Mouse (Mus musculus): ENCODE measurements around the gene Tpmt. TPM values are rescaled to one million over a fixed set of nuclear protein-coding genes. Genes with fewer than 3 reads are reported as not detected.

Tpmt gene
- polyA plus RNA-seq, 1 experiment from 2014 or later = 15.9 TPM

GRCm38 (mm10) chr13:46979836-46980490 lies 64.6 kb downstream of the Tpmt start:
- Histone ChIP-seq H3K27me3 (replicated peaks; ENCODE audit: control insufficient read depth, insufficient read depth, low read length) (no peaks in the 10 kb centered on the region), H3K27ac (ENCODE audit: low read depth, low read length) (no peak overlapping the region), H3K9me3 (ENCODE audit: control insufficient read depth, low read length) (no peaks in the 10 kb centered on the region), H3K4me2 (no peak overlapping the region), H3K9ac (ENCODE audit: low read depth, low read length) (no peak overlapping the region), H3K36me3 (ENCODE audit: control insufficient read depth, insufficient read depth, low read length) (no peaks in the 10 kb centered on the region), H3K4me1 (replicated peaks; ENCODE audit: control insufficient read depth, insufficient read depth, low read length) (peaks cover 7% of the 10 kb centered on the region), H3K4me3 (ENCODE audit: low read depth, low read length) (no peak overlapping the region)
- ATAC-seq (replicated peaks; ENCODE audit: low FRiP score) (no peak), DNase-seq (ENCODE audit: low spot score) (no peak)
- 25% methylated on average over 13 of the region's 13 CpGs for WGBS

GRCm38 (mm10) chr13:46976532-46976931 lies 68.0 kb downstream of the Tpmt start:
- H3K9me3 ChIP-seq (ENCODE audit: control insufficient read depth, low read length) = no peaks in the 10 kb centered on the region
- peaks cover 7% of the 10 kb centered on the region for H3K4me1 ChIP-seq (replicated peaks; ENCODE audit: control insufficient read depth, insufficient read depth, low read length)
- no peak overlapping the region for H3K4me3 ChIP-seq (ENCODE audit: low read depth, low read length)
- H3K9ac ChIP-seq (ENCODE audit: low read depth, low read length) = no peak overlapping the region
- no peak overlapping the region for H3K27ac ChIP-seq (ENCODE audit: low read depth, low read length)
- H3K36me3 ChIP-seq (ENCODE audit: control insufficient read depth, insufficient read depth, low read length) = no peaks in the 10 kb centered on the region
- H3K27me3 ChIP-seq (replicated peaks; ENCODE audit: control insufficient read depth, insufficient read depth, low read length) = no peaks in the 10 kb centered on the region
- DNase-seq (ENCODE audit: low spot score) = no peak
- WGBS = 85% methylated on average over 7 of the region's 7 CpGs
- ATAC-seq (replicated peaks; ENCODE audit: low FRiP score) = no peak
- H3K4me2 ChIP-seq = no peak overlapping the region

- Histone ChIP-seq H3K4me1 (replicated peaks; ENCODE audit: control insufficient read depth, insufficient read depth, low read length) (peaks cover 7% of the 10 kb centered on the region), H3K4me3 (ENCODE audit: low read depth, low read length) (no peak overlapping the region), H3K36me3 (ENCODE audit: control insufficient read depth, insufficient read depth, low read length) (no peaks in the 10 kb centered on the region), H3K9me3 (ENCODE audit: control insufficient read depth, low read length) (no peaks in the 10 kb centered on the region), H3K9ac (ENCODE audit: low read depth, low read length) (no peak overlapping the region), H3K27me3 (replicated peaks; ENCODE audit: control insufficient read depth, insufficient read depth, low read length) (no peaks in the 10 kb centered on the region), H3K4me2 (no peak overlapping the region), H3K27ac (ENCODE audit: low read depth, low read length) (no peak overlapping the region)
- WGBS = 26% methylated on average over 4 of the region's 4 CpGs
- no peak for DNase-seq (ENCODE audit: low spot score)
- no peak for ATAC-seq (replicated peaks; ENCODE audit: low FRiP score)
Measured at GRCm38 (mm10) chr13:46975930-46976329, 68.6 kb downstream of the Tpmt start.

- Histone ChIP-seq H3K27ac (ENCODE audit: low read depth, low read length) (no peak overlapping the region), H3K4me3 (ENCODE audit: low read depth, low read length) (no peak overlapping the region), H3K27me3 (replicated peaks; ENCODE audit: control insufficient read depth, insufficient read depth, low read length) (no peaks in the 10 kb centered on the region), H3K36me3 (ENCODE audit: control insufficient read depth, insufficient read depth, low read length) (no peaks in the 10 kb centered on the region), H3K4me1 (replicated peaks; ENCODE audit: control insufficient read depth, insufficient read depth, low read length) (peaks cover 3% of the 10 kb centered on the region), H3K9ac (ENCODE audit: low read depth, low read length) (no peak overlapping the region), H3K4me2 (peak overlapping the region; percentile 35), H3K9me3 (ENCODE audit: control insufficient read depth, low read length) (no peaks in the 10 kb centered on the region)
- DNase-seq (ENCODE audit: low spot score) (no peak), ATAC-seq (replicated peaks; ENCODE audit: low FRiP score) (no peak)
- WGBS = 58% methylated on average over 14 of the region's 14 CpGs
Measured at GRCm38 (mm10) chr13:46975031-46975551, 69.4 kb downstream of the Tpmt start.

Other genes starting within 250 kb of the Tpmt start
- 9.3 and 13.8 TPM in 2 replicates for gene Kif13a, start 114.9 kb downstream of the Tpmt start, polyA plus RNA-seq (2014; fragmentation: Nextera tagmentation; extraction: Ambion mirVana)
- 1.6 and 2.0 TPM in 2 replicates for gene Nhlrc1, start 29.9 kb downstream of the Tpmt start, polyA plus RNA-seq (2014; fragmentation: Nextera tagmentation; extraction: Ambion mirVana)
- gene Kdm1b, start 1.2 kb downstream of the Tpmt start, polyA plus RNA-seq (2014; fragmentation: Nextera tagmentation; extraction: Ambion mirVana) = 8.7 and 9.2 TPM in 2 replicates
- gene Dek, start 61.5 kb upstream of the Tpmt start, polyA plus RNA-seq (2014; fragmentation: Nextera tagmentation; extraction: Ambion mirVana) = 366 and 391 TPM in 2 replicates
- 0.55 and 0.90 TPM in 2 replicates for gene Rnf144b, start 77.9 kb upstream of the Tpmt start, polyA plus RNA-seq (2014; fragmentation: Nextera tagmentation; extraction: Ambion mirVana)